Mouse (Mus musculus) heart, embryonic 16.5 days (tissue): ENCODE measurements around the gene Dhcr7. TPM values are rescaled to one million over a fixed set of nuclear protein-coding genes. Genes with fewer than 3 reads are reported as not detected.

ENCODE experiments used
- ATAC-seq: fragments of 200-750 bp; cut with Nextera tagmentation; replicated peaks from 2 replicates; pipeline ENCODE4 v1.8.0; 2017; ENCODE audit warnings: moderate number of reproducible peaks; ENCODE audit not compliant: insufficient read depth, low FRiP score; ENCODE audit errors: extremely low read depth
- H3K27ac ChIP-seq: fragments of 300-500 bp; sonication (generic); 2 replicates; pipeline ENCODE4 v1.5.1; 2014; ENCODE audit warnings: mild to moderate bottlenecking, low read length, control low read depth, moderate library complexity
- H3K27me3 ChIP-seq: fragments of 300-500 bp; sonication (generic); 2 replicates; pipeline ENCODE4 v1.6.1; 2014; ENCODE audit warnings: low read length, mixed read lengths; ENCODE audit not compliant: control insufficient read depth, insufficient read depth
- H3K36me3 ChIP-seq: fragments of 300-500 bp; sonication (generic); 2 replicates; pipeline ENCODE4 v1.6.1; 2014; ENCODE audit not compliant: control insufficient read depth, insufficient read depth
- H3K4me1 ChIP-seq: fragments of 300-500 bp; sonication (generic); 2 replicates; pipeline ENCODE4 v1.6.1; 2014; ENCODE audit warnings: low read length, mixed read lengths; ENCODE audit not compliant: control insufficient read depth, insufficient read depth
- H3K4me2 ChIP-seq: fragments of 300-500 bp; sonication (generic); 2 replicates; pipeline ENCODE4 v1.6.1; 2014; ENCODE audit warnings: low read depth, mild to moderate bottlenecking, control low read depth, low read length
- H3K4me3 ChIP-seq: fragments of 300-500 bp; sonication (generic); 2 replicates; pipeline ENCODE4 v1.5.1; 2014; ENCODE audit warnings: mild to moderate bottlenecking, control low read depth, low read length
- H3K9ac ChIP-seq: fragments of 300-500 bp; sonication (generic); 2 replicates; pipeline ENCODE4 v1.6.1; 2014; ENCODE audit warnings: low read length, control low read depth
- H3K9me3 ChIP-seq: fragments of 300-500 bp; sonication (generic); replicated peaks from 2 replicates; pipeline ENCODE4 v1.6.1; 2016; ENCODE audit warnings: low read length; ENCODE audit not compliant: control insufficient read depth
- WGBS: fragments of 180-500 bp; shearing (Covaris S2); extraction: QIAGEN DNeasy Blood & Tissue Kit; methylation state at CpG from one replicate; pipeline ENCODE4 v1.1.7; 2014; 5-methylcytosine and 5-hydroxymethylcytosine counted together
- polyA plus RNA-seq: library from polyadenylated mRNA; unstranded; fragments of >200 nt; fragmentation: Nextera tagmentation; extraction: Ambion mirVana; gene quantifications from 2 replicates; pipeline ENCODE4 v1.2.1, GENCODE M21; 2015

Dhcr7 gene
- polyA plus RNA-seq, 1 experiment from 2014 or later = 23.8 TPM

DNA sequence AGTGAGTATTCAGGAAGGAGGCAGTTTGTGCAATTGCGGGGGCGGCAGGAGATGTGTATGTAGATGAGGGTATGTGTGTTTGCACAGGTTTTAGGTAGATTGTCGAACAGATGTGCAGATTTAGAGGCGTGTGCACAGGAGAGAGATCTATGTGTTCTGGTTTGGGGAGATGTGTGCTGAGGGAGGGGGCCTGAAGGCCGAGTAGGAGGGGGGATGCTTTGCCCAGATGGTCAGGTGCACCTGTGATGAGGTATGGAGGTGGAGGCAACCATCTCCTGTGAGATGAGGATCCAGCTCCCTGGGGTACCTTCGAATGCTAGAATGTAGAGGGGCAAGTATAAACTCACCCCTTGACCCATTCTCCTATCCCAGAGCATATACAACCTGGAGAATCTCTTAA, 7.5 kb downstream of the Dhcr7 start:
- peak overlapping the region; percentile 94 for H3K4me2 ChIP-seq
- peak overlapping the region; percentile 87 for H3K9ac ChIP-seq
- H3K36me3 ChIP-seq = no peaks in the 10 kb centered on the region
- H3K4me3 ChIP-seq = peak overlapping the region; percentile 84
- WGBS = 10% methylated on average over 6 of the region's 6 CpGs
- no peak for ATAC-seq
- H3K9me3 ChIP-seq = no peaks in the 10 kb centered on the region
- H3K27ac ChIP-seq = 0 out of 2 replicates have a peak overlapping the region, but pooled peaks have one; percentile 41
- H3K27me3 ChIP-seq = no peaks in the 10 kb centered on the region
- peaks cover 11% of the 10 kb centered on the region for H3K4me1 ChIP-seq

DNA sequence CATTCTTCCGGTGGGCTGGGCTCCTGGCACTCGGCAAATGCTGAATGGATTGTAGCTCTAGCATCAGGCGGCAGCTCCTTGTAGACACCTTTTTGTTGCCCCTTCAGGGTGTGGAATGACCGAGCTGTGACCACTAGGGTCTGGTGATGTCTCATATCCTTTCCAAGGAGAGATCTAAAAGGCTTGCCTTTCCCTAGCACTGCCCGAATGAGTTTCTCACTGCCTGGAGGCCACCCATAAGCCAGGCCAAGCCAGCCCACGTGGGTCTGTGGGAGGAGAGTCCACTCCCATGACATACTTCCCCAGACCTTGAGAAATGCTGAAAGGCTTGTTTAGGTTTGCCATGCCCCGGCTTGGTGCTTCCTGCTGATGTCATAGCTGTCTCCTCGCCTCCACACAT, 9.3 kb downstream of the Dhcr7 start:
- 80% methylated on average over 8 of the region's 8 CpGs for WGBS
- no peak for ATAC-seq

DNA sequence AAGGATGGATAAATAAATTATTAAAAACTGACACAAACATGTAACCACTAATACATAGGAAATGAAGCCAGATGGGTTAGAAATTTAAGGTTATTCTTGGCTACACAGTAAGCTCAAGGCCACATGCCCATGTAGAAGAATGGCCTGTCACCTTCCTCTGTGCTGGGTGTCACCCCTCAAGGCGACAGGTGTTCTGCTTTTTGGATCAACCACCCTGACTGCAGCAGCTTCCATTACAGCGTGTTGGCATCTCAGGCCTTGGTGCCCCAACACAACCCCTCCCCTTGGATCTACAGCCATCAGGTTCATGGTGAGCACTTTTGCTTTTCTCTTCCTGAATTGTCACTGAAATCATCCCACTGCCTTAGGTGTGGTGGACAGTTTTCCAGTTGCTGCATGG, 9.7 kb downstream of the Dhcr7 start:
- Histone ChIP-seq H3K4me2 (no peak overlapping the region), H3K4me1 (peaks cover 11% of the 10 kb centered on the region), H3K9me3 (no peaks in the 10 kb centered on the region), H3K36me3 (no peaks in the 10 kb centered on the region), H3K9ac (no peak overlapping the region), H3K27me3 (no peaks in the 10 kb centered on the region), H3K4me3 (no peak overlapping the region), H3K27ac (no peak overlapping the region)
- no peak for ATAC-seq
- WGBS = 90% methylated on average over 2 of the region's 2 CpGs

More for the DNA sequence above, 9.3 kb downstream of the Dhcr7 start:
- no peaks in the 10 kb centered on the region for H3K9me3 ChIP-seq
- no peaks in the 10 kb centered on the region for H3K36me3 ChIP-seq
- H3K9ac ChIP-seq = no peak overlapping the region
- H3K4me1 ChIP-seq = peaks cover 11% of the 10 kb centered on the region
- no peaks in the 10 kb centered on the region for H3K27me3 ChIP-seq
- no peak overlapping the region for H3K4me3 ChIP-seq
- H3K4me2 ChIP-seq = no peak overlapping the region
- H3K27ac ChIP-seq = no peak overlapping the region

DNA sequence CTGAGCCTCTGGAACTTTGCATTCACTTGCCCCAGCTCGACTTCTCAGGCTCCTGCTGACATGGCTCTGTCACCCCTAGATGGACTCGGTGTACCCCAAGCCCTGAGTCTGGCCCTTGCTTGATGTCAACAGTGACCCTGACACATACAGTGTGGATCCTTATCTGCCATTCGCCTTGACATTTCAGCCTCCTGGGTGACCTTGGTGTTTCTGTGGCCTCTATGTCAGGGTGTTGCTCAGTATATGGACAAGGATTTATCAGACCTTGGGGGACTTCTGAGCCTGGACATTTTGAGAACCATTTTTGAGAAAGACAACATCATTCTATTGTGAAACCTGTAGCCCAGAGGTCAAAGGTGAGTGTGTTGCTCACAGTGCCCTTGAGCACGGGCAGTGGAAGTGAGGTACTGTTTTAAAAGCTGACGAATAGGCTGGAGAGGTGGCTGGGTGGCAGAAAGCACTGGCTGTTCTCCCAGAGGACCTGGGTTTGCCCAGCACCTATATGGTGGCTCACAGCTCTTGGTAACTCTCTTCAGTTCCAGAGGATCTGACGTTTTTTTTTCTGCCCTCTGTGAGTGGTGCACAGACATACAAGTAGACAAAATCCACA, 10.7 kb downstream of the Dhcr7 start:
- 72% methylated on average over 6 of the region's 6 CpGs for WGBS
- no peak for ATAC-seq
- Histone ChIP-seq H3K36me3 (no peaks in the 10 kb centered on the region), H3K9me3 (no peaks in the 10 kb centered on the region), H3K4me3 (no peak overlapping the region), H3K27ac (no peak overlapping the region), H3K4me1 (peaks cover 11% of the 10 kb centered on the region), H3K4me2 (no peak overlapping the region), H3K27me3 (no peaks in the 10 kb centered on the region), H3K9ac (no peak overlapping the region)

DNA sequence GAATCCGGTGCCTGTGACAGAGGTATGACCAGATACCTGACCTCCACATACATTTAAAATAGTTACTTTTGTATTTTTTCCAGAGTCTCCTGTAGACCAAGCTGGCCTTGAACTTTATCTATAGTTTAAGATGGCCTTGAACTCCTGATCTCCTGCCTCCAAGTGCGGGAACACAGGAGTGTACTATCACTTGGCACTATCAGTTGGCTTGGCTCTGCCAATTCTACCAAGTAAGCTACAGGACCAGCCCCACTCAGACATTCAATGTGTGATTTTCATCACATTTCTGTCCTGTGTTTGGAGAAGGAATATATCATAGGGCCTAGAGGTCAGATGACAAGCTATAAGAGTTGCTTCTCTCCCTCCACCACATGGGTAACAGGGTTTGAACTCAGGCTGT, 11.4 kb downstream of the Dhcr7 start:
- no peaks in the 10 kb centered on the region for H3K36me3 ChIP-seq
- ATAC-seq = no peak
- H3K9me3 ChIP-seq = no peaks in the 10 kb centered on the region
- no peak overlapping the region for H3K27ac ChIP-seq
- 91% methylated on average over 2 of the region's 2 CpGs for WGBS
- H3K4me2 ChIP-seq = no peak overlapping the region
- no peaks in the 10 kb centered on the region for H3K27me3 ChIP-seq
- H3K9ac ChIP-seq = no peak overlapping the region
- peaks cover 7% of the 10 kb centered on the region for H3K4me1 ChIP-seq
- no peak overlapping the region for H3K4me3 ChIP-seq

DNA sequence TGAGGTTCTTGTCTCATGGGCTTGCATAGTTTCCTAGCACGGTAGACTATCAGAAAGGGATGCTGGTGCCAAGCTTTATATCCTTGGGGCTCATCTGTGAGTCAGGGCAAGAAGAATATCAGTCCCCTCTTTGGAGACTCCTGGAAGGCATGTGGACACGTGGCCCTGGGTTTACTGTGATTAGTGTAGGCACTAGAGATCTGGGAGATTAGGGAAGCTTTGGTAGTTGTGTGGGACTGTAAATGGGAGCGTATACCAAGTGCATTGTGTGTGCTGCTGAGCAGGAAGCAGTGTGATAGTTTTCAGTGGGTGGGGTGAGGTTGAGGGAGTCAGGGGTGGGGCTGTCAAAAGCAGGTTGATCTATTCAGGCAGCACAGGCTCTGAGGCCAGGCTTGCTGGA, 12.0 kb downstream of the Dhcr7 start:
- Histone ChIP-seq H3K9ac (no peak overlapping the region), H3K4me1 (peaks cover 7% of the 10 kb centered on the region), H3K27me3 (no peaks in the 10 kb centered on the region), H3K4me2 (no peak overlapping the region), H3K4me3 (no peak overlapping the region), H3K36me3 (no peaks in the 10 kb centered on the region), H3K9me3 (no peaks in the 10 kb centered on the region), H3K27ac (no peak overlapping the region)
- WGBS = 48% methylated on average over 3 of the region's 3 CpGs
- no peak for ATAC-seq

DNA sequence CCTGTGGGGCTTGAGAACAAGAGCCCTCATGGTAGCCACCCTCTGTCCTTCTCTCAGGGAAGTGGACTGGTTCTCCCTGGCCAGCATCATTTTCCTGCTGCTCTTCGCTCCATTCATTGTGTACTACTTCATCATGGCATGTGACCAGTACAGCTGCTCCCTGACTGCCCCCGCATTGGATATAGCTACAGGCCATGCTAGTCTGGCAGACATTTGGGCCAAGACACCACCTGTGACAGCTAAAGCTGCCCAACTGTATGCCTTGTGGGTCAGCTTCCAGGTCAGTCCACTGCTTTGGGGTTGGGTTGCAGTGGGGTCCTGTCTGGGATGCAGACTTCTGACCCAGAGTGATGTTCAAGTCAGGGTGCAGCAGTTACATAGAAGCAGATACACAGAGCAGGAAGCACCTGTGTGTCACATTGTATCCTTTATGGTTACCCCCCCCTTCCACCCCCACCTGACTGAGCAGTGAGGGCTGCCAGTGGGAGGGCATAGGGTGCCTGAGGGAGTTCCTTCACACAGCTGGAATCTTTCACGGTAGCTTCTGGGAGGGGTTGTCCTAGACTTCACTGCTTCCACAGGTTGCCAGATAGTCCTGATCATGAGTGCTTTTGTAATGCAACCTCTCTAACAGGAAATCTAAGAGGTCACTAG, 14.9 kb downstream of the Dhcr7 start:
- WGBS = 80% methylated on average over 3 of the region's 3 CpGs

DNA sequence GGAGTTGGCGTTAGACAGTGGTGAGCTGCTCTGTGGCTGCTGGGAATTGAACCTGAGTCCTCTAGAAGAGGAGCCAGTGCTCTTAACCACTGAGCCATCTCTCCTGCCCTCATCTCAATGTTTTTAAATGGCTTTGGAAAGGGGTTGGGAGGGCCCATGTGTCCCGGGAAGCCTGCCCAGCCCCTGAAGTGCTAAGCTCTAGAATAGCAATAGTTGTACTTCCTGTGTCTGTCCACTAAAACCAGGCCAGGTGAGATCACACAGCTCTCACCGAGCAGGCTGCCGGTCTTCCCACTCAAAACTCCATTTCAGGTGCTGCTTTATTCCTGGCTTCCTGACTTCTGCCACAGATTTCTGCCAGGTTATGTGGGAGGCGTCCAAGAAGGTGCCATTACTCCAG, 17.2 kb downstream of the Dhcr7 start:
- WGBS = 88% methylated on average over 5 of the region's 5 CpGs
- no peak for ATAC-seq
- Histone ChIP-seq H3K27me3 (no peaks in the 10 kb centered on the region), H3K9ac (no peak overlapping the region), H3K9me3 (no peaks in the 10 kb centered on the region), H3K27ac (no peak overlapping the region), H3K4me2 (no peak overlapping the region), H3K36me3 (peaks cover 33% of the 10 kb centered on the region), H3K4me3 (no peak overlapping the region), H3K4me1 (no peaks in the 10 kb centered on the region)

More for the DNA sequence above, 14.9 kb downstream of the Dhcr7 start:
- Histone ChIP-seq H3K36me3 (peaks cover 16% of the 10 kb centered on the region), H3K27me3 (no peaks in the 10 kb centered on the region), H3K9me3 (no peaks in the 10 kb centered on the region), H3K4me1 (no peaks in the 10 kb centered on the region), H3K27ac (no peak overlapping the region), H3K4me3 (no peak overlapping the region), H3K9ac (no peak overlapping the region), H3K4me2 (no peak overlapping the region)
- ATAC-seq = no peak

DNA sequence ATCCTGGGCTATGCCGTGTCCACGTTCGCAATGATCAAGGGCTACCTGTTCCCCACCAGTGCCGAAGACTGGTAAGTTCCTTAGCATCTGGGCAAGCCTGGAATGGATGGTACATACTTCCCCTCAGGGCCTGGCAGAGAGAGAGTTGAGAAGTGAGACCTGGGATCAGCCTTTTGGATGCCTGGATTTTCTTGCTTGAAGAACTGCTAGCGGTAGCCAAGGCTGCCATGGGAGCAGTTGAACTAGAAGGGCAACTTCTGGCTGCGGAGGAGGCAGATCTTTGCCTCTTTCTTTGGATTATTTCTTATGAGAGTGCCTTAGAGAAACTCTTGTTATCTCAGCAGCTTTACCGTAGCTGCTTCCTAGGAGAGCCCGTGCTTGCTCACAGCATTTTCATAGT, 18.4 kb downstream of the Dhcr7 start:
- no peak overlapping the region for H3K4me3 ChIP-seq
- no peak for ATAC-seq
- H3K4me1 ChIP-seq = no peaks in the 10 kb centered on the region
- H3K27ac ChIP-seq = no peak overlapping the region
- WGBS = 96% methylated on average over 8 of the region's 8 CpGs
- no peak overlapping the region for H3K4me2 ChIP-seq
- peaks cover 45% of the 10 kb centered on the region for H3K36me3 ChIP-seq
- H3K27me3 ChIP-seq = no peaks in the 10 kb centered on the region
- no peak overlapping the region for H3K9ac ChIP-seq
- no peaks in the 10 kb centered on the region for H3K9me3 ChIP-seq
